Mouse (Mus musculus) kidney, postnatal 0 days (tissue): ENCODE measurements around the gene Fgfr2. TPM values are rescaled to one million over a fixed set of nuclear protein-coding genes. Genes with fewer than 3 reads are reported as not detected.

Experiments used
- ATAC-seq: fragments of 200-750 bp; cut with Nextera tagmentation; replicated peaks from 2 replicates; pipeline ENCODE4 v1.8.0; 2017; ENCODE audit warnings: low read depth, moderate number of reproducible peaks, moderate TSS enrichment, moderate library complexity; ENCODE audit not compliant: low FRiP score
- DNase-seq: peaks from one replicate; pipeline ENCODE4 v3.0.0-alpha.2; 2016; ENCODE audit warnings: low spot score
- H3K27ac ChIP-seq: fragments of 300-500 bp; sonication (generic); 2 replicates; pipeline ENCODE4 v1.5.1; 2014; ENCODE audit warnings: mild to moderate bottlenecking
- H3K27me3 ChIP-seq: fragments of 300-500 bp; sonication (generic); 2 replicates; pipeline ENCODE4 v1.6.1; 2014; ENCODE audit warnings: low read length, mixed read lengths; ENCODE audit not compliant: insufficient read depth
- H3K36me3 ChIP-seq: fragments of 300-500 bp; sonication (generic); 2 replicates; pipeline ENCODE4 v1.6.1; 2014; ENCODE audit warnings: low read length, mixed read lengths; ENCODE audit not compliant: insufficient read depth
- H3K4me1 ChIP-seq: fragments of 300-500 bp; sonication (generic); replicated peaks from 2 replicates; pipeline ENCODE4 v1.6.1; 2014; ENCODE audit warnings: antibody characterized with exemption, low read length, mixed read lengths; ENCODE audit not compliant: insufficient read depth
- H3K4me2 ChIP-seq: fragments of 300-500 bp; sonication (generic); 2 replicates; pipeline ENCODE4 v1.6.1; 2014; ENCODE audit warnings: mild to moderate bottlenecking, low read length, moderate library complexity, mixed read lengths
- H3K4me3 ChIP-seq: fragments of 300-500 bp; sonication (generic); replicated peaks from 2 replicates; pipeline ENCODE4 v1.5.1; 2014; ENCODE audit warnings: low read depth, low read length
- H3K9ac ChIP-seq: fragments of 300-500 bp; sonication (generic); 2 replicates; pipeline ENCODE4 v1.6.1; 2014; ENCODE audit warnings: low read depth, low read length
- H3K9me3 ChIP-seq: fragments of 300-500 bp; sonication (generic); replicated peaks from 2 replicates; pipeline ENCODE4 v1.6.1; 2016; ENCODE audit warnings: low read length, inconsistent platforms, mixed read lengths
- CTCF ChIP-seq: IDR thresholded peaks from 2 replicates; pipeline ENCODE4 v1.5.1; 2016; ENCODE audit warnings: antibody characterized with exemption, low read depth, mild to moderate bottlenecking, moderate library complexity
- WGBS: fragments of 180-500 bp; shearing (Covaris S2); extraction: QIAGEN DNeasy Blood & Tissue Kit; methylation state at CpG from one replicate; pipeline ENCODE4 v1.1.7; 2014; 5-methylcytosine and 5-hydroxymethylcytosine counted together
- polyA plus RNA-seq: library from polyadenylated mRNA; unstranded; fragments of >200 nt; fragmentation: Nextera tagmentation; extraction: Ambion mirVana; gene quantifications from 2 replicates; pipeline ENCODE4 v1.2.1, GENCODE M21; 2015

The Fgfr2 gene
- polyA plus RNA-seq, 1 experiment from 2014 or later = 79.8 TPM

GRCm38 (mm10) chr7:132775922-132776321 is 347.2 kb downstream of the Fgfr2 start:
- WGBS = 90% methylated on average over 10 of the region's 10 CpGs
- no peak overlapping the region for H3K4me3 ChIP-seq

GRCm38 (mm10) chr7:132775333-132775732 is 347.8 kb downstream of the Fgfr2 start:
- no peak overlapping the region for H3K9ac ChIP-seq
- H3K9me3 ChIP-seq = no peaks in the 10 kb centered on the region
- 0 out of 2 replicates have a peak, but pooled peaks cover 13% of the 10 kb centered on the region for H3K36me3 ChIP-seq
- no peaks in the 10 kb centered on the region for H3K27me3 ChIP-seq
- peaks cover 4% of the 10 kb centered on the region; the same call in 1 of the 2 replicates for H3K4me1 ChIP-seq
- peak; percentile 65 for DNase-seq
- TF ChIP-seq CTCF = no peak
- 54% methylated on average over 5 of the region's 5 CpGs for WGBS
- H3K4me3 ChIP-seq = no peak overlapping the region
- no peak overlapping the region for H3K27ac ChIP-seq
- H3K4me2 ChIP-seq = no peak overlapping the region
- no peak for ATAC-seq

More at GRCm38 (mm10) chr7:132775922-132776321, 347.2 kb downstream of the Fgfr2 start:
- DNase-seq (no peak), ATAC-seq (no peak)
- no peaks in the 10 kb centered on the region for H3K9me3 ChIP-seq
- H3K9ac ChIP-seq = no peak overlapping the region
- H3K4me2 ChIP-seq = no peak overlapping the region
- H3K27ac ChIP-seq = no peak overlapping the region
- peaks cover 8% of the 10 kb centered on the region for H3K4me1 ChIP-seq
- TF ChIP-seq CTCF = no peak
- no peaks in the 10 kb centered on the region for H3K27me3 ChIP-seq
- 0 out of 2 replicates have a peak, but pooled peaks cover 9% of the 10 kb centered on the region for H3K36me3 ChIP-seq

DNA sequence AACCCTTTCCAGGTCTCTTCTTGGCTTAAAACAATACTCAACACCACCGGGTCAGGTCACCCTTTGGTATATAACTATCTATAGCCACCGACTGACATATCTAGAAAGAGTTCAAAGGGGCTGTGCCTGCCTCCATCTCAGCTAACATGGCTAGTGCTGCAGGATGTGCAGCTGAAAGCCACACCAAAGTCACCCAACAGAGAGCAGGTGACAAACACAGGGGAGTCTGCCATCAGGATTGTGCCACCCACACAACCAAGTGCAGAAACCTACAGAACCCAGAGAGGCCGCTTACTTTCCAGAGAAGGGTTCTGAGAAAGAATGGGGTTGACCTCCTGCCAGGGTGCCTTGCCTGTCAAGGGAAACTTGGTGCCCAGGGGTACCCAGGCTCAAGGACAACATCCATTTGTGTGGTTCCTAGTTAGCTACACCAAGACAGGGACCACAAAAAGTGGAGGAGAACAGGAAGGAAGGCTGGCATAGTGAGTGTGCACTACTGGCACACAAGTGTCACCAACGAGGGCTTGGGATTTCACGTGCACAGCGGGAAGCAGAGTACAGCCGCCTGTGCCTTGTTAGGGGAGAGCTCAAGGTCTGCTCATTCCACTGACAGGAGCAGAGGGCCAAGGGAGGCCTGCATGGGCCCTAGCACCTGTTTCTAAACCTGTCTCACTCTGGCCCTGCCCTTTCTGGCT is 350.0 kb downstream of the Fgfr2 start:
- Histone ChIP-seq H3K4me1 (no peaks in the 10 kb centered on the region; the same call in 1 of the 2 replicates), H3K4me3 (no peak overlapping the region), H3K27me3 (no peaks in the 10 kb centered on the region), H3K27ac (no peak overlapping the region), H3K9ac (no peak overlapping the region), H3K36me3 (0 out of 2 replicates have a peak, but pooled peaks cover 12% of the 10 kb centered on the region), H3K4me2 (no peak overlapping the region), H3K9me3 (no peaks in the 10 kb centered on the region)
- DNase-seq = no peak
- no peak for TF ChIP-seq CTCF
- 91% methylated on average over 7 of the region's 7 CpGs for WGBS
- ATAC-seq = no peak

DNA sequence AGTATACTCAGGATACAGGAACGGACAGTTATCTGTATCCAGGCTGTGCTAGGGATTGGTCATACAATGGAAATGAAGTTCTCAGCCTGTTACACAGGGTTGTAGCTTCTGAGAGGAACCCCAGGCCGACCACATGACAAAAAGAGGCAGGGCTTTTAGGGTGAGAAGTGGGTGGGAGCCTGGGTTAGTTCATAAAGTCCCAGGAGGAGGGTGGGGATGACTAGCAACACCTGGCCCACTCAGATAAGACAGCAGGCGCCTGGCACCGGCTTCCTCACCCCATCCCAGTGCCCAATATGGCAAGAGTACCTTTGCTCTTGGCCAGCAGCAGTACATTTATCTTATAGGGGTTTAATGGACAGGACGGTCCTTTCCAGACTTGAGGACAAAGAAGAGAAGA is 350.7 kb downstream of the Fgfr2 start:
- ATAC-seq (no peak), DNase-seq (no peak)
- 83% methylated on average over 5 of the region's 5 CpGs for WGBS
- no peak for TF ChIP-seq CTCF
- H3K4me1 ChIP-seq = no peaks in the 10 kb centered on the region; the same call in 1 of the 2 replicates
- no peaks in the 10 kb centered on the region for H3K27me3 ChIP-seq
- H3K4me3 ChIP-seq = no peak overlapping the region
- H3K9ac ChIP-seq = no peak overlapping the region
- no peaks in the 10 kb centered on the region for H3K9me3 ChIP-seq
- H3K4me2 ChIP-seq = no peak overlapping the region
- H3K36me3 ChIP-seq = 0 out of 2 replicates have a peak, but pooled peaks cover 12% of the 10 kb centered on the region
- H3K27ac ChIP-seq = no peak overlapping the region

DNA sequence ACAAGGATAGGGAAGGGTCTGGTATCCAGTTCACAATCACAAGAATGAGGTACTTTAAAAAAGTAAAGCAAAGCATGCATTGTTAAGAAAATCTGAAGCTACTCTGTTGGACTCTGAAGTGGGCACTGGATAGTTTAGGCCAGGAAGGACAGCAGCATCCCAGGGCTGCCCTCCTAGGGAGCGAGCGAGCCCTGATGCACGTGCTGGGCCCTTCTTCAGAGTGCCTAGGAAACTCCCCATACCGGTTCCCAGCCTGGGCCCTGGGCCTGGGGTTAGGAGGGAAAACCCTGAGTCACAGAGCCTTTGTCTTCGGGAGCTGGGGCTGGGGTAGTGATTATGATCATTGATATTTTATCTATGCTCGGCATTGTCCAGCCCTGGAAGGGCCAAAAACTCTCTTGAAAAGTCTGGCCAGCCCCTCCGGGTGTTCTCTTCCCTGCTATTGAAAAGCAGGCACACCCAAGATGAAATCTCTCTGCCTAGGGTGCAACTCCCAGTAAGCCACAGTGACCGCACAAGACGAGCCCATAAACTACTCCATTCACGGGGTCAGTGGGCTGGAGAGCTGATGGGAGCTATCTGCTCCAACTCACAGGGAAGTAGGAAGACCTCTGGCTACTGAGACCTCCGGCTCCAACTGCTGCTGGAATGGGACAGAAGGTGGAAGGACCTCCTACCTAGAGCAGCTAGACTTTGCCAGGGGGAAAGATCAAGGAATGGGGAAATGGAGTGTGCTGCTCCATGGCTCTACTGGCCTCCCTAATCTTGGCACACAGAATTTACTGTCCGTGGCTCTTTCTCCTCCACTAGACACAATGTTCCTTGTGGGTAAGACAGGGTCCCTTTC is 354.4 kb downstream of the Fgfr2 start:
- DNase-seq = no peak
- Histone ChIP-seq H3K9ac (no peak overlapping the region), H3K4me1 (peaks cover 7% of the 10 kb centered on the region; the same call in 1 of the 2 replicates), H3K4me2 (no peak overlapping the region), H3K9me3 (no peaks in the 10 kb centered on the region), H3K27me3 (no peaks in the 10 kb centered on the region), H3K4me3 (no peak overlapping the region), H3K36me3 (0 out of 2 replicates have a peak, but pooled peaks cover 8% of the 10 kb centered on the region), H3K27ac (peak overlapping the region; percentile 22; the same call in 1 of the 2 replicates)
- 58% methylated on average over 12 of the region's 12 CpGs for WGBS
- no peak for TF ChIP-seq CTCF
- ATAC-seq = no peak

DNA sequence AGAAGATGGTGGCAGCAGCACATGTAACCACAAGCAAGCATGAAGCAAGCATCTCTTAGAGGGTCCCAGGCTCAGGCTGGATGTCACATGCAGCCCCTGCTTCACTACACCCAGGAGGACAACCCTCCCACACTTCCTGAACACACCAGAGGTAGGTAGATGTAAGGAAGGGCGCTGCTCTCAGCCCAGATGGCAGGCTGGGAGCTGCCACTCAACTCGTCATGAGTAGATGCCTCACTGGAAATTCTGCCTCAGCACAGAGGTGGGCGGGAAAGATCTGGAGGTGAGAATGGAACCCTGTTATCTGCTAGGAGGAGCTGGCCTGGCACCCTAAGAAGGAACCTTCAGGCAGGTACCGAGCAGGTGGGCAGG is 355.2 kb downstream of the Fgfr2 start:
- Histone ChIP-seq H3K36me3 (0 out of 2 replicates have a peak, but pooled peaks cover 8% of the 10 kb centered on the region), H3K27ac (no peak overlapping the region), H3K9ac (no peak overlapping the region), H3K4me1 (peaks cover 7% of the 10 kb centered on the region; the same call in 1 of the 2 replicates), H3K27me3 (no peaks in the 10 kb centered on the region), H3K9me3 (no peaks in the 10 kb centered on the region), H3K4me2 (no peak overlapping the region), H3K4me3 (no peak overlapping the region)
- DNase-seq (no peak), ATAC-seq (no peak)
- TF ChIP-seq CTCF = no peak
- WGBS = 79% methylated on average over 4 of the region's 4 CpGs
